Mouse (Mus musculus) WW6 (cell line): ENCODE data around the gene Hhip.

Experiments
- DNase-seq: peaks from one replicate; pipeline ENCODE4 v3.0.0-alpha.2; 2013; ENCODE audit warnings: low read depth, low spot score

Gene Hhip

GRCm38 (mm10) chr8:80057198-80058174 is at the start of gene Hhip:
Hhip (minus strand) TSS chr8:80058006.
- peak; percentile 24 for DNase-seq

GRCm38 (mm10) chr8:80087021-80087420 is 29.2 kb upstream of the Hhip start:
- DNase-seq: no peak

DNA sequence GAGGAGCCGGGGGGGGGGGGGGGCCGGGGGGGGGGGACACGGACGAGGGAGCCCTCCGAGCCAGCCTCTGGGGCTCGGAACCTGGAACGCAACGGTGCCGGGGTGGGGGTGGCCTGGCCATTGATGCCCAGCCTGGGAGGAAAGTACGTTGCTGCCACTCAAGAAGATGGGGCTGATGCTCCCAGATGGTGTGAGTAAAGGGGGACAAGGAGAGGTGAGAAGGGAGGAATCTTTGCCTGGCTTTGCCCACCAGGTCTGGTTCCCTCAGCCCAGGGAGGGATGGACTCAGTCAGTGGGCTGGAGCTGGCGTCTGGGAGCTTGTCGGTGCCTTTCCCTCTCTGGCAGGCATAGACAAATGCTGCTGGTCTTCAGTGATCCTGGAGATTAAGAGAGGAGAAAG is 387 bp upstream of the Hhip start:
- DNase-seq: no peak

GRCm38 (mm10) chr8:80056331-80057070 is 1.3 kb downstream of the Hhip start:
- no peak for DNase-seq

- no peak for DNase-seq
Measured at GRCm38 (mm10) chr8:80055777-80056176, 2.0 kb downstream of the Hhip start.

GRCm38 (mm10) chr8:80055094-80055493 is 2.7 kb downstream of the Hhip start:
- DNase-seq: no peak

GRCm38 (mm10) chr8:80054216-80054615 is 3.6 kb downstream of the Hhip start:
- no peak for DNase-seq

DNA sequence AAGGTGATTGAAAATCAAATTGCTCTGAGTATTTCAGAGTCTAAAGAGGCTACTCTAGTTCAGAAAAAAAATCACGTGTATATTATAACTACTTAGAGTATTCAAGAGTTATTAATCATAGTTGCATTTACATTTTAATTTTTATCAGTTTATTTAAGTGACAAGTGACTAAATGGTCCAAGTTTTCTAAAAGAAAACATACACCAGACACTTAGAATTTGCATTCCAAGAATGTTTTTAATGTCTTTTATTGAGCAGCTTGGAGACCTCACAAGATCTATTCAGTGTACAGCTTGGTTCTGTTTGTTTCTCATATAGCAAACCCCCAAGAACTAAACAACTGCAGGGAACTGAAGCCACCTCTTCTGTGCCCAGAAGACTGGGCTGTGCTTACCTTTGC is 5.0 kb downstream of the Hhip start:
- DNase-seq: no peak

DNA sequence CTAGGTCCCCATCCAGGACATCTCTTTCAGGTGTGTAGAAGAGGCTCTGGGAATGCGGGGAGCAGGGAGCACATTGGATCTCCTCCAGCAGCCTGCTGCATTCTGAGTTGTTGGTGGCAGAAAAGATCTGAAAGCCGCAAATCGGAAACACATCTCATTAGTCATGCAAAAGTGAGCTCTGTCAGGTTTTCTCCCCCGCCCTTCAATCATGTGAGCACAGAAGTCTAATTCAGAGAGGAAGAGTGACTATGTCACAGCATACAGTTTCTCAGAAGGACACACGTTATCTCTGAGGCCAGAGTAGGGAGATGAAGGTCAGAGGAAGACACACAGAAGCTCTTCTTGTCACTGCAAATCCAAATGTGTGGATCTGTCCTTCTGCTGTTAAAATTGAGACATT is 6.3 kb downstream of the Hhip start:
- no peak for DNase-seq

DNA sequence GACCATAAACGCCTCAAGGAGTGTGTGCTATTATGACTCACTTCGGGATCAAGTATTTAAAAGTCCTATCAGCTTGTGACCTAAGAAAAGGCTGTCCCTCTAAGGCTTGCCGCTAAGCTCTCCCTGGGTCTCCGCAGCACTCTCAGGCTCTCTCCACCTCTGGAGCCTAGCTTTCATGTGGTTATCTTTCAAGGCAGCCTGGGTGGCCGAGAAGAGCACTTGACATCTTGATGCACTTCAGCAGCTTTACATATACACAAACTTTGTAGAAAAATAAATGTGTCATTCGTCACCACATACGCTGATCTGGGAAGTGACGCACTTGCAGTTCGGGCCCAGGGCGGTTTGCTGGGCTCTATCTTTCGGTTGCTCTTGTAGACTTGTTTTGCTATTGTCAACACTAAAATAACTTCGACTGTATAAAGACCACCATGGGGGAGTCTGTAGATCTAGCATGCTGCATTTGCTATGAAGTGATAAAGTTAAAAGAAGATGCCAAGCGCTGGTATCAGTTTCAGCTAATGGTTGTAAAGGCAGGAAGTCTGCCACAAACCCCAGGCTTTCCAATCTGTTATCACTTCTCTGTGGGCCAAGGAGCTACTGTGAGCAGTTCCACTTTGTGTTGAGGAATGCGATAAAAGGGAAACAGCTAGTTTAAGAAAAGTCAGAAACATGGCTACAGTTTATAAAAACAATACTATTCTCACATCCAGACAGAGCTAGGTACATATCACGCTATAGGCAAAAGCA is 8.4 kb downstream of the Hhip start:
- no peak for DNase-seq

DNA sequence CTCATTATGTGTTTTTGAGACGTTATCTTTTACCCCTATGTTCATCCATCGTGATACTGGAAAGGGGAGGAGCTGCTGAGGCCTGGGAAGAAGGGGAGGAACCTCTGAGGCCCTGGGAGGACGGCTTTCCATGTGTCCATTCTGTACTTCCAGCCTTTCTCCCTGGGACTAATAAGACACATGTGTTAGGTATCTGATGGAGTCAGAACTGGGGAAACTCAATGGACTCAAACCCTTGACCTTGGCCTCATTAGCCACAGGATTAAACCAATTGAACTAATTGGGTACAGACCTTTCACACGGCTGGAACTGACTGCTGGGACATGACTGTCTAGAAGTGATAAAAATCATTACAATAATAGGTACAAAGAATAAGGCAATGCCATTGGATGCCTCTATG is 9.6 kb downstream of the Hhip start:
- no peak for DNase-seq

- no peak for DNase-seq
Measured at GRCm38 (mm10) chr8:80037644-80038253, 20.1 kb downstream of the Hhip start.

- no peak for DNase-seq
Measured at GRCm38 (mm10) chr8:80032604-80033003, 25.2 kb downstream of the Hhip start.

GRCm38 (mm10) chr8:80031330-80032293 is 26.2 kb downstream of the Hhip start:
- DNase-seq: no peak

- no peak for DNase-seq
Measured at GRCm38 (mm10) chr8:80029631-80030030, 28.2 kb downstream of the Hhip start.

DNA sequence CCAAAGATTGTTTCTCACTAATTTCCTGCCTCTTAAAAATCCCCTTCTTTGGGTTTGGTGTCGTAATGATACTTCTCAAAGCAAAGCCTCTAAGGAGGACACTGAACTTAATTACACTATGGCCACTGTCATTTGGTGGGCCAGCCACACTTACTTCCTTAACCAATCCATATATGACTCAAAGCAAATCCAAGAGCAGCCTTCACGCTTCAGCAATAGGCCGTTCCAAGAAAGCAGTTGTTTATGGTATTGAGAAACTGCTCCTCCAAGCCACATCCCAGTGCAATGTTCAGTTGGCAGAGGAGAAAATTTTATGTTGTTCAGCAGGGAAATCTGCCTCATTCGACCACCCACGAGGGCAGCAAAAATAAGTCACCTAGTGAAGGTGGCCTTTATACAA is 37.3 kb downstream of the Hhip start:
- DNase-seq: no peak

GRCm38 (mm10) chr8:80015818-80016217 is 42.0 kb downstream of the Hhip start:
- DNase-seq: no peak

DNA sequence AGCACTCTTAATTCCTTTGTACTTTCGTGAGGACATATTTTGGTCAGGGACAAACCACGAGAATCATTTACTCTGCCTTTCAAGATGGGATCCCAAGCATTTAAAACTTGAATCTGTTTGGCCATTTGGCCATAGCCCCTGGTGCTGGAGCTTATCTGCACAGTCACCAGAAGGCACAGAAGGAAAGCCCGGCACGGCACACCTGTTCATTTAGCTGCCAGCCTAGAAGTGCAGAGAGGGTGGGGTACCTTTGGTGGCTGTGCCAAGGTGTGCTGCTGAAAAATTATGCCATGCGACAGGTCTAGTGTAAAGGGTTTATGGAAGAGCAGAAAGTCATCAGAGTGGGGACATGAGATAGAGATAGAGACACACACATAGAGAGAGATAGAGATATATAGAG is 53.4 kb downstream of the Hhip start:
- no peak for DNase-seq

DNA sequence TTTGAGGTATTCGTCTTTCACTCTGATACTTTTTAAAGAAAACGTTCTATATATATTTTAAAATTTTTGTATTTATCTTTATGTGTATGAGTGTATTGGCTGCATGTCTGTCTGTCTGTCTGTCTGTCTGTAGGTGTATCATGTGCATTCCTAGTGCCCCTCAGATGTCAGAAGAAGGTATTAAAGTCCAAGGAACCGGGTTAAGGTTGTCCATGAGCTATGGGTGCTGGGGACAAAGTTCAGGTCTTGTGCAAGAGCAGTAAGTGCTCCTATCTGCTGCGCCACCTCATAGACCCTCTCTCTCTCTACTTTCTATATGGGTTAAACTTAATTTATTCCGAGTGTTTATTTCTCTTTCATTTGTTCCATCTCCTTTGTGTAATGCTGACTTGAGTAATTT is 55.5 kb downstream of the Hhip start:
- DNase-seq: no peak

DNA sequence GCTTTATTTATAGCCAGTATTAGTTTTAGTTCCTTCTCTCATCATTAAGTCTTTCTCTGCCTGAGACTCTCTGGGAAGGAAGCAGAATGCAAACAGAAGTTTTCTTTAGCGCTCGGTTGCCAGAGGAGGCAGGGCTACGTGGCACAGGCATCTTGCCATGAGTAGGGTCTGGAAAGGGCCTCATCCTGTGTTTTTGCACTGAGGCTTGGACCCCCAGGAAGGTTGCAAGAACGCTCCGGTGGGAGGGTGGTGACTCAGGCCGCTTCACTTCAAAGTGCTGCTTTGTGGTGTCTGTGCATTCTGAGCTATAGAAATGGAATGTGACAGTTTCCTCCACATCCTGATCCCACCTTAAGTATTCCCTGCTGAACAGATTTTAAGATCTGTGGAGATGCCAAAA is 62.7 kb downstream of the Hhip start:
- no peak for DNase-seq
